Mouse (Mus musculus): ENCODE results near the gene Ankrd65. TPM values are rescaled to one million over a fixed set of nuclear protein-coding genes. Genes with fewer than 3 reads are reported as not detected.

Gene Ankrd65
- polyA plus RNA-seq, 1 experiment: 2.8 TPM

DNA sequence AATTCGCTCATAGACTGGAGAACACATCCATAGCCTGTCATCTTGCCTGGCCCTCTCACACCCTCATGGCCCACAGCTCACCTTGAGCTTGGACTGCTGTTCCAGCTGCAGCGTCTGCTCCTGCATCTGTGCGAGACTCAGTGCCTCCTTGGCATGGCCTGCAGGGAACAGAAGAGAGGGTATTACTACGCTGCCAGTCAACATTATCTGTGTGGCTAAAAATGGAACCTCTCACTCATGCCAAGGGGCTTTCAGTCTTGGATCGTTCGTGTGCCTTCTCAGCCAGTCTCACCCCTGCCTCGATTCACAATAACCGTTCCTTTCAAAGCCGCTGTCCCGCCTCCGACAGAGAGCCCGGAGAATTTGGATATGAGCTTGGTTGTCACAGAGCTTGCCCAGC is 33.2 kb upstream of the Ankrd65 start:
- Histone ChIP-seq H3K4me1 (ENCODE audit: control insufficient read depth, insufficient read depth, low read length) (peaks cover 9% of the 10 kb centered on the region), H3K4me3 (ENCODE audit: insufficient read depth, low read depth, low read length) (no peak overlapping the region), H3K27ac (ENCODE audit: insufficient read depth, low read depth, low read length) (no peak overlapping the region), H3K27me3 (replicated peaks; ENCODE audit: control insufficient read depth, insufficient read depth, low read length) (no peaks in the 10 kb centered on the region), H3K36me3 (ENCODE audit: control insufficient read depth, insufficient read depth, low read length) (no peaks in the 10 kb centered on the region; the same call in none of the 2 replicates)
- DNase-seq: no peak
- TF ChIP-seq CTCF (conservative IDR thresholded peaks at IDR 0.05; ENCODE audit: insufficient read depth, insufficient read length, low read depth, low read length) (no peak), POLR2A (IDR thresholded peaks at IDR 0.05; ENCODE audit: low read depth, low read length) (no peak)
- WGBS: 89% methylated on average over 12 of the region's 12 CpGs

DNA sequence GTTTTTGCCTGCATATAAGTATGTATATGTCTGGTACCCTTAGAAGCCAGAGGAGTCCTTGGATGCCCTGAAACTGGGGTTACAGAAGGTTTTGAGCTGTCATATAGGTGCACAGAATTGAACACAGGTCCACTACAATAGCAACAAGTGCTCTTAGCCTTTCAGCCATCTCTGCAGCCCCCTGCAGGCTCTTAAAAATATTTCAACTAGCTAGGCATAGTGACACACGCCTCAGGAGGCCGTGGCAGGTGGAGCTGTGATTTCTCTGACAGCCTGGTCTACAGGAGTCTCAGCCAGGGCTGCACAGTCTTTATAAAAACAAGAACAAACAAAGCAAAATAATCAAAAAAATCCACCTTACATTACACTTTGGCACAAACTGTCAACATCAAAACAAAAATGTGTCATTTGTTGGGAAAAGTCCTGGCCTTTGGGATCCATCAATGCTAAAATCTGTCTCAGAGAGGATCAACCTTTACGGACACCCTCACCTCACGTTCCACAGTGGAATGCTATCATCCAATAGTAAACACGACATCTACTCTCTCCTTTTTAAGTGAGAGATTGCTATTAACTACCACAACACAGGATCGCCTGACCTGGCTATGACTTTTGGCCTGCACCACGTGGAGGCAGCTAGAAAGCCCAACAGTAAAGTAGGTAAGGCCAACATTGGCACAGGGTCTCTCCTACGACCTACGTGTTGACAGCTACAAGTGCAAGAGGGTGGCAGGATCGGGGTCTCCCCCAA is 30.2 kb upstream of the Ankrd65 start:
- peak; percentile 26; the same call in 1 of the 2 replicates for TF ChIP-seq CTCF (conservative IDR thresholded peaks at IDR 0.05; ENCODE audit: insufficient read depth, insufficient read length, low read depth, low read length)
- no peak for TF ChIP-seq POLR2A (IDR thresholded peaks at IDR 0.05; ENCODE audit: low read depth, low read length)
- peaks cover 9% of the 10 kb centered on the region for H3K4me1 ChIP-seq (ENCODE audit: control insufficient read depth, insufficient read depth, low read length)
- H3K27ac ChIP-seq (ENCODE audit: insufficient read depth, low read depth, low read length): peak overlapping the region; percentile 48
- no peaks in the 10 kb centered on the region; the same call in 1 of the 2 replicates for H3K36me3 ChIP-seq (ENCODE audit: control insufficient read depth, insufficient read depth, low read length)
- WGBS: 1% methylated on average over 10 of the region's 10 CpGs
- DNase-seq: peak; percentile 54
- no peaks in the 10 kb centered on the region for H3K27me3 ChIP-seq (replicated peaks; ENCODE audit: control insufficient read depth, insufficient read depth, low read length)
- H3K4me3 ChIP-seq (ENCODE audit: insufficient read depth, low read depth, low read length): peak overlapping the region; percentile 62

DNA sequence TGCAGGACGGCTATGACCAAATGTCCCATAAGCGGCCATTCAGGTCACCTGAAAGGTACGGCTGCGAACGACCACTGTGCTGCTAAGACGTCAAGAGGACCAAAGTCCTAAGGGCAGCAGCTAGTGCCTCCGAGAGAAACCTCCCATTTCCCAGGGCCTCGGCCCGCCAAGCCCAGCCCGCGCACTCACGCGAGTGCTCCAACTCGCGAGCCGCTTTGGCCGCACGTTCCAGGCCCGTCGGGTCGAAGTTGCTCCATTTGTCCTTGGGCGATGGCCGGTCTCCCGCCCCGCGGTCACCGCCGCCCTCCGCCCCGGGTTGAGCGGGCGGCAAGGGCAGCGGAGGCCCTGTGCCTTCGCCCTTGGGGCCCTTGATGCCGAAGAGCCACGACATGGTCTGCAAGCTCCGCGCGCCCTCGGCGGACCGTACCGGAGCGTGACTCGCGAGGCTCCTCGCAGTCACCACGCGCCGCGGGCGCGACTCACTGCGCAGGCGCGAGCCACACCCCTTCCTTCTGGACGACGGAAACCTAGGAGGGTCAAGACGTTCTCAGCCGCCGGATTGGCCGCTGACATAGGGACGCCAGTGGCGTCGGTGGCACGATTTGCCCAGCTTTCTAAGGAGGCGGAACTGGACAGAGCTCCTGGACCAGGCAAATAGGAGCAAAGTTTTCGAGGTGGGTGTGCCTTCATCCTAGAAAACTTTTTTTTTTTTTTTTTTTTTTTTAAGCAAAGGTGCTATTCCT is 29.5 kb upstream of the Ankrd65 start, which contains the start of gene Atad3a:
Gene Atad3a, minus strand, starts transcription at position 481 of the 743 bp plus-strand sequence.
- DNase-seq: peak; percentile 98
- no peak for TF ChIP-seq CTCF (conservative IDR thresholded peaks at IDR 0.05; ENCODE audit: insufficient read depth, insufficient read length, low read depth, low read length)
- TF ChIP-seq POLR2A (IDR thresholded peaks at IDR 0.05; ENCODE audit: low read depth, low read length): peak; percentile 59
- H3K4me1 ChIP-seq (ENCODE audit: control insufficient read depth, insufficient read depth, low read length): peaks cover 9% of the 10 kb centered on the region
- no peaks in the 10 kb centered on the region for H3K27me3 ChIP-seq (replicated peaks; ENCODE audit: control insufficient read depth, insufficient read depth, low read length)
- 2% methylated on average over 68 of the region's 68 CpGs for WGBS
- peak within 1 kb of the TSS; percentile 48 for H3K27ac ChIP-seq (ENCODE audit: insufficient read depth, low read depth, low read length)
- peak within 1 kb of the TSS; percentile 62 for H3K4me3 ChIP-seq (ENCODE audit: insufficient read depth, low read depth, low read length)
- H3K36me3 ChIP-seq (ENCODE audit: control insufficient read depth, insufficient read depth, low read length): no peaks in the 10 kb centered on the region; the same call in 1 of the 2 replicates

GRCm38 (mm10) chr4:155761356-155762099 is 28.7 kb upstream of the Ankrd65 start:
- no peaks in the 10 kb centered on the region for H3K27me3 ChIP-seq (replicated peaks; ENCODE audit: control insufficient read depth, insufficient read depth, low read length)
- no peaks in the 10 kb centered on the region for H3K36me3 ChIP-seq (ENCODE audit: control insufficient read depth, insufficient read depth, low read length)
- peak; percentile 31 for DNase-seq
- WGBS: 2% methylated on average over 28 of the region's 28 CpGs
- no peak for TF ChIP-seq CTCF (conservative IDR thresholded peaks at IDR 0.05; ENCODE audit: insufficient read depth, insufficient read length, low read depth, low read length)
- no peak for TF ChIP-seq POLR2A (IDR thresholded peaks at IDR 0.05; ENCODE audit: low read depth, low read length)
- peak overlapping the region; percentile 56 for H3K4me3 ChIP-seq (ENCODE audit: insufficient read depth, low read depth, low read length)
- H3K27ac ChIP-seq (ENCODE audit: insufficient read depth, low read depth, low read length): no peak overlapping the region
- peaks cover 9% of the 10 kb centered on the region for H3K4me1 ChIP-seq (ENCODE audit: control insufficient read depth, insufficient read depth, low read length)

DNA sequence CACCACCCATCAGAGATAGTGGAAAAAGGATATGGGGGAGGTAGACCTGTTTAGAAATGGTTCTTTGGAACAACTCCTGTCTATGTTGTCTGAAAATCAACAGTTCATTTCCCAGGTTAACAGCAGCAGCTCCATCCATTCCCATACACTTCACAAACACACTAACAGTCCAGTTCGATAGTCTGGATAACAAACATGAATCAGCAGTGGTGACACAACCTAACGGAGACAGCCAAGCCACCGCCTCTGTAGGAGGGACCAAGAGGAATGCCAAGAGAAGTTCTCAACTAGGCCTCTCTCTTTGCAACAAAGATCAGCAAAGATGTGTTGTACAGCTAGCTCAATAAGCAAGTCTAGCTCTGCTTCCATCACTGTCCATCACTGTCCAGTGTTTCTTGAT is 27.9 kb upstream of the Ankrd65 start:
- peaks cover 9% of the 10 kb centered on the region for H3K4me1 ChIP-seq (ENCODE audit: control insufficient read depth, insufficient read depth, low read length)
- no peak for DNase-seq
- 77% methylated on average over 3 of the region's 3 CpGs for WGBS

GRCm38 (mm10) chr4:155769496-155769879 is 20.8 kb upstream of the Ankrd65 start:
- no peak for TF ChIP-seq POLR2A (IDR thresholded peaks at IDR 0.05; ENCODE audit: low read depth, low read length)
- no peak for TF ChIP-seq CTCF (conservative IDR thresholded peaks at IDR 0.05; ENCODE audit: insufficient read depth, insufficient read length, low read depth, low read length)
- 38% methylated on average over 5 of the region's 5 CpGs for WGBS
- no peak for DNase-seq
- no peaks in the 10 kb centered on the region for H3K27me3 ChIP-seq (replicated peaks; ENCODE audit: control insufficient read depth, insufficient read depth, low read length)
- no peak overlapping the region for H3K27ac ChIP-seq (ENCODE audit: insufficient read depth, low read depth, low read length)
- H3K4me3 ChIP-seq (ENCODE audit: insufficient read depth, low read depth, low read length): peak overlapping the region; percentile 65
- H3K36me3 ChIP-seq (ENCODE audit: control insufficient read depth, insufficient read depth, low read length): no peaks in the 10 kb centered on the region
- peaks cover 32% of the 10 kb centered on the region for H3K4me1 ChIP-seq (ENCODE audit: control insufficient read depth, insufficient read depth, low read length)

More for the DNA sequence above, 27.9 kb upstream of the Ankrd65 start:
- Histone ChIP-seq H3K27ac (ENCODE audit: insufficient read depth, low read depth, low read length) (no peak overlapping the region), H3K4me3 (ENCODE audit: insufficient read depth, low read depth, low read length) (no peak overlapping the region), H3K36me3 (ENCODE audit: control insufficient read depth, insufficient read depth, low read length) (no peaks in the 10 kb centered on the region), H3K27me3 (replicated peaks; ENCODE audit: control insufficient read depth, insufficient read depth, low read length) (no peaks in the 10 kb centered on the region)
- TF ChIP-seq POLR2A (IDR thresholded peaks at IDR 0.05; ENCODE audit: low read depth, low read length) (no peak), CTCF (conservative IDR thresholded peaks at IDR 0.05; ENCODE audit: insufficient read depth, insufficient read length, low read depth, low read length) (no peak)

Data from kidney, adult 2 months (tissue).